Mouse (Mus musculus) neural tube, embryonic 11.5 days (tissue): ENCODE data around the gene Wdr90. TPM values are rescaled to one million over a fixed set of nuclear protein-coding genes. Genes with fewer than 3 reads are reported as not detected.

Experiments used
- ATAC-seq: fragments of 200-750 bp; cut with Nextera tagmentation; 2 replicates; pipeline ENCODE4 v1.8.0; 2017; ENCODE audit warnings: moderate number of reproducible peaks, mild to moderate bottlenecking, moderate TSS enrichment, moderate library complexity; ENCODE audit not compliant: insufficient read depth, low FRiP score, low TSS enrichment
- DNase-seq: peaks from one replicate; pipeline ENCODE4 v3.0.0-alpha.2; 2015; ENCODE audit warnings: low spot score
- H3K27ac ChIP-seq: fragments of 300-500 bp; sonication (generic); 2 replicates; pipeline ENCODE4 v1.5.1; 2014; ENCODE audit warnings: low read depth, mild to moderate bottlenecking, low read length
- H3K27me3 ChIP-seq: fragments of 300-500 bp; sonication (generic); 2 replicates; pipeline ENCODE4 v1.6.1; 2014; ENCODE audit warnings: mild to moderate bottlenecking, low read length, mixed read lengths; ENCODE audit not compliant: control insufficient read depth, insufficient read depth
- H3K36me3 ChIP-seq: fragments of 300-500 bp; sonication (generic); 2 replicates; pipeline ENCODE4 v1.6.1; 2014; ENCODE audit warnings: mild to moderate bottlenecking, low read length, moderate library complexity, mixed read lengths; ENCODE audit not compliant: control insufficient read depth, insufficient read depth
- H3K4me1 ChIP-seq: fragments of 300-500 bp; sonication (generic); 2 replicates; pipeline ENCODE4 v1.6.1; 2014; ENCODE audit warnings: low read length, mixed read lengths; ENCODE audit not compliant: control insufficient read depth, insufficient read depth
- H3K4me2 ChIP-seq: fragments of 300-500 bp; sonication (generic); 2 replicates; pipeline ENCODE4 v1.6.1; 2014; ENCODE audit warnings: low read depth, mild to moderate bottlenecking, moderate library complexity
- H3K4me3 ChIP-seq: fragments of 300-500 bp; sonication (generic); 2 replicates; pipeline ENCODE4 v1.5.1; 2014; ENCODE audit warnings: low read depth, low read length
- H3K9ac ChIP-seq: fragments of 300-500 bp; sonication (generic); 2 replicates; pipeline ENCODE4 v1.6.1; 2014; ENCODE audit warnings: mild to moderate bottlenecking, low read length
- H3K9me3 ChIP-seq: fragments of 300-500 bp; sonication (generic); 2 replicates; pipeline ENCODE4 v1.6.1; 2016; ENCODE audit warnings: low read length; ENCODE audit not compliant: control insufficient read depth
- WGBS: fragments of 180-500 bp; shearing (Covaris S2); extraction: QIAGEN DNeasy Blood & Tissue Kit; methylation state at CpG from one replicate; pipeline ENCODE4 v1.1.7; 2014; 5-methylcytosine and 5-hydroxymethylcytosine counted together
- polyA plus RNA-seq: library from polyadenylated mRNA; unstranded; fragments of >200 nt; fragmentation: Nextera tagmentation; extraction: Ambion mirVana; gene quantifications from 2 replicates; pipeline ENCODE4 v1.2.1, GENCODE M21; 2014

Gene Wdr90
- polyA plus RNA-seq, 1 experiment from 2014 or later = 20.3 TPM

- peak within 1 kb of the TSS; percentile 89 for H3K9ac ChIP-seq
- H3K4me2 ChIP-seq = peak within 1 kb of the TSS; percentile 96
- peak within 1 kb of the TSS; percentile 94 for H3K27ac ChIP-seq
- ATAC-seq (peak; percentile 58), DNase-seq (no peak)
- peaks cover 19% of the 10 kb centered on the region for H3K36me3 ChIP-seq
- WGBS = under 1% methylated on average over 24 of the region's 24 CpGs
- no peaks in the 10 kb centered on the region for H3K27me3 ChIP-seq
- peaks cover 71% of the 10 kb centered on the region for H3K4me1 ChIP-seq
- no peaks in the 10 kb centered on the region for H3K9me3 ChIP-seq
- H3K4me3 ChIP-seq = peak within 1 kb of the TSS; percentile 85
These were observed 28.0 kb downstream of the Wdr90 start, which contains the start of gene Stub1 for GRCm38 (mm10) chr17:25833291-25833663. Stub1 (minus strand) TSS chr17:25833404.

DNA sequence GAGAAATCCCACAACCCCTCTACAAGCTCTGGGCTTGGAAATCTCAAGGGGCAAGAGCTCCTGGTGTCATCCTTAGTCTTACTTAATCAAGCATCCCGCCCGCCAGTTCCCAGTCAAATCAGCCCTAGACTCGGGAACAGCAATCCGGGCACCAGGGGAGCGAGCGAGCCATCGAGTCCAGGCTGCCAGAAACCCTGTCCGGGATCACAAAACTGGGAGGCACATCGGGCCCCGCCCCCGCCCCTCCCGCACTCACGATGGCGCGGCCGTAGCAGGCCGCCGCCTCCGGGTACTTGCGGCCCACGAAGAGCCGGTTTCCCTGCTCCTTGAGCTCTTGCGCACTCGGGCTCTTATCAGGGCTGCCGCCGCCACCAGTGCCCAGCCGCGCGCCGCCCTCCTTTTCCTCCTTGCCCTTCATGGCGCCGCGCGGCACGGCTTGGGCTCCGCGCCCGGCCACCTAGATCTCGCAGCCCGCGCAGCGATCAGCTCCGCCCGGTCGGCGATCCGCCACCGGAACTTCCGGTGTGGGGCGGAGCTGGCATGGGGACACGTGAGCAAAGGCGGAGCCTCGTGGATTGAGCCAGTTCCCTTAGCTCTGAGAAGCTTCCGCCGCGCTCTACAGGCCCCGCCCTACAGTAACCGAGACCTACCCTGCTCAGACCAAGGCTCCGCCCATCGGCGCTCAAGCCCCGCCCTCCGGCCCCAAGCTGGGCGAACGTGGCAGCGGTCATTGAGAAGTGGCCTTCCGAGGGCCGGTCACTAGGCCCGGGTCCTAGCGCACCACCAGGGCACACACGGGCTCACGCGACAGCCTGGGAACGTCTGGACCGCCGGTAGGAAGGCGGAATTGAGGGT, 28.6 kb downstream of the Wdr90 start:
- ATAC-seq (peak; percentile 86), DNase-seq (peak; percentile 100)
- H3K27me3 ChIP-seq = no peaks in the 10 kb centered on the region
- H3K36me3 ChIP-seq = peaks cover 19% of the 10 kb centered on the region
- H3K4me2 ChIP-seq = peak overlapping the region; percentile 96
- H3K9ac ChIP-seq = peak overlapping the region; percentile 89
- H3K4me1 ChIP-seq = peaks cover 66% of the 10 kb centered on the region
- H3K4me3 ChIP-seq = peak overlapping the region; percentile 85
- no peaks in the 10 kb centered on the region for H3K9me3 ChIP-seq
- WGBS = under 1% methylated on average over 64 of the region's 77 CpGs
- H3K27ac ChIP-seq = peak overlapping the region; percentile 94

GRCm38 (mm10) chr17:25831451-25832281, 29.6 kb downstream of the Wdr90 start:
- Histone ChIP-seq H3K9me3 (no peaks in the 10 kb centered on the region), H3K9ac (peak overlapping the region; percentile 89), H3K27me3 (no peaks in the 10 kb centered on the region), H3K36me3 (peaks cover 19% of the 10 kb centered on the region), H3K4me3 (peak overlapping the region; percentile 85), H3K27ac (no peak overlapping the region), H3K4me1 (peaks cover 60% of the 10 kb centered on the region), H3K4me2 (peak overlapping the region; percentile 96)
- 66% methylated on average over 21 of the region's 21 CpGs for WGBS
- ATAC-seq (no peak), DNase-seq (no peak)

DNA sequence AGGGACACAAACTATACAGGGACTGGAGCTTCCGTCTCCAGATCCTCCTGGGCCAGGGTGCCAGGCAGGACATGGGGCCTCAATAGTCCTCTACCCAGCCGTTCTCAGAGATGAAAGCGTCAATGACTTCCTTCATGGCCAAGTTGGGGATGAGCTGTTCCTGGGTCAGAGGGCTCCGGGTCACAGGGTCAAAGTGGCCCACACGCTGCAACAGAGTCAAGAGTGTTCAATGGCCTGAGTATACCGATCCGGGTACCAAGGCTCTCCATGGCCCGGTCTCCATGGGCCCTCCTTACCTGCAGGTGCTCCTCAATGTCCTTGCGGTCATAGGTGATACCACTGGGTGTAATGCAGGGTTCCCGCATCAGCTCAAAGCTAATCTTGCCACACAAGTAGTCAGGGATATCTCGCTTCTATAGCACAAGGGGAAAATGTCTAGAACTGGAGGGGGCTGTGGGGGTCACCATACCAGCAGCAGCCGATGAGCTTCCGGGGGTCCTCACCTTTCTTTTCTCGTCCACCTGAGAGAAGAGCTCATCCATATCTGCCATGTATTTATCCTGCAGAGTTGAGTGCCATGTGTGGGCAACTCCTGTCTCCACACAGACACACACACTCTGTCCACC, 30.4 kb downstream of the Wdr90 start:
- WGBS = 85% methylated on average over 14 of the region's 14 CpGs
- H3K4me3 ChIP-seq = peak overlapping the region; percentile 85
- peaks cover 55% of the 10 kb centered on the region for H3K4me1 ChIP-seq
- ATAC-seq (no peak), DNase-seq (no peak)
- no peak overlapping the region for H3K9ac ChIP-seq
- H3K36me3 ChIP-seq = peaks cover 19% of the 10 kb centered on the region
- peak overlapping the region; percentile 96 for H3K4me2 ChIP-seq
- H3K27me3 ChIP-seq = no peaks in the 10 kb centered on the region
- H3K27ac ChIP-seq = no peak overlapping the region
- no peaks in the 10 kb centered on the region for H3K9me3 ChIP-seq

GRCm38 (mm10) chr17:25830200-25830753, 31.0 kb downstream of the Wdr90 start:
- peak overlapping the region; percentile 82 for H3K4me2 ChIP-seq
- H3K36me3 ChIP-seq = peaks cover 19% of the 10 kb centered on the region
- no peaks in the 10 kb centered on the region for H3K27me3 ChIP-seq
- H3K9me3 ChIP-seq = no peaks in the 10 kb centered on the region
- WGBS = 87% methylated on average over 4 of the region's 4 CpGs
- H3K4me3 ChIP-seq = peak overlapping the region; percentile 46
- no peak for ATAC-seq
- H3K27ac ChIP-seq = no peak overlapping the region
- DNase-seq = no peak
- no peak overlapping the region for H3K9ac ChIP-seq
- peaks cover 55% of the 10 kb centered on the region for H3K4me1 ChIP-seq

GRCm38 (mm10) chr17:25829558-25830017, 31.7 kb downstream of the Wdr90 start:
- Histone ChIP-seq H3K9me3 (no peaks in the 10 kb centered on the region), H3K27me3 (no peaks in the 10 kb centered on the region), H3K4me2 (peak overlapping the region; percentile 82), H3K9ac (peak overlapping the region; percentile 77), H3K4me1 (peaks cover 50% of the 10 kb centered on the region), H3K36me3 (peaks cover 15% of the 10 kb centered on the region), H3K4me3 (peak overlapping the region; percentile 46), H3K27ac (peak overlapping the region; percentile 63)
- 48% methylated on average over 8 of the region's 8 CpGs for WGBS
- DNase-seq = no peak
- no peak for ATAC-seq

- Histone ChIP-seq H3K9ac (peak within 1 kb of the TSS; percentile 77), H3K36me3 (peaks cover 15% of the 10 kb centered on the region), H3K27ac (peak within 1 kb of the TSS; percentile 63), H3K27me3 (no peaks in the 10 kb centered on the region), H3K4me3 (peak within 1 kb of the TSS; percentile 46), H3K4me1 (peaks cover 50% of the 10 kb centered on the region), H3K4me2 (peak within 1 kb of the TSS; percentile 82), H3K9me3 (no peaks in the 10 kb centered on the region)
- under 1% methylated on average over 32 of the region's 32 CpGs for WGBS
- ATAC-seq = peak; percentile 36
- DNase-seq = peak; percentile 85
These were observed 32.4 kb downstream of the Wdr90 start, which contains the start of gene Jmjd8 for GRCm38 (mm10) chr17:25828712-25829557. Jmjd8 (plus strand) TSS chr17:25828867.
